Mouse (Mus musculus) spleen, adult 2 months (tissue): Measurements from ENCODE around the gene Fbxl17.

Experiments used
- CTCF ChIP-seq: fragments of 200-500 bp; IDR thresholded peaks from 2 replicates; pipeline ENCODE4 v1.5.1; 2011; ENCODE audit warnings: mild to moderate bottlenecking, inconsistent platforms; ENCODE audit not compliant: insufficient read depth, insufficient read length, insufficient replicate concordance; ENCODE audit errors: extremely low read depth
- POLR2A ChIP-seq: fragments of 200-500 bp; IDR thresholded peaks from 2 replicates; pipeline ENCODE4 v1.6.1; 2011; ENCODE audit warnings: low read depth, low read length, inconsistent platforms

DNA sequence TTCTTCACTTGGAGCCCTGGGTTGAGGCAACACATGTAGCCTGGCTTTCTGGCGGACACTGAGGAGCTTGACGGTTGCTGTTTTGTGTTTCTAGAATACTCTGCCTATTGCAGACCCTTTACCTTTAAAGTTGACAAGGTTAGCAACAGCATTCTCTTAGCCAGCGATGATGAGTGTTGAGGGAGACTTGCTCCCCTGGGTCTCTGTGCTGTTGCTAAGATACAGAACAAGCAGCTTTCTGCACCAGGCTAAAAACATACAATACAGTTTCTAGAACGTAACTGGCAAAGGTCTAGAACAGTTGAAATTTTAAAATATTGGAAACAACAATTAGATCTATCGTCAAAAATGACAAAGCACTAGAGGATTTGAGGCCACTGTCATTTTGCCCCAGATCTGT, 420.7 kb downstream of the Fbxl17 start:
- TF ChIP-seq CTCF (no peak), POLR2A (no peak)
